Mouse (Mus musculus): ENCODE data around the gene Habp4. TPM values are rescaled to one million over a fixed set of nuclear protein-coding genes. Genes with fewer than 3 reads are reported as not detected.

The Habp4 gene
- total and polyA plus RNA-seq, 3 experiments: 12.4 to 33.9 (median 22.0) TPM

GRCm38 (mm10) chr13:64235062-64235715 is 73.6 kb downstream of the Habp4 start:
- Histone ChIP-seq H3K4me3 (ENCODE audit: low read depth, low read length) (no peak overlapping the region), H3K4me1 (ENCODE audit: insufficient read depth, low read depth, low read length) (peaks cover 8% of the 10 kb centered on the region), H3K9me3 (replicated peaks) (no peaks in the 10 kb centered on the region), H3K36me3 (replicated peaks) (no peaks in the 10 kb centered on the region), H3K27me3 (ENCODE audit: insufficient read depth, low read length) (no peaks in the 10 kb centered on the region)
- TF ChIP-seq POLR2AphosphoS5 (IDR thresholded peaks at IDR 0.05; ENCODE audit: insufficient replicate concordance, low read depth, low read length): no peak
- TF ChIP-seq TAL1 (conservative IDR thresholded peaks at IDR 0.05; ENCODE audit: low read depth, low read length): no peak
- no peak for TF ChIP-seq CTCF (IDR thresholded peaks at IDR 0.05; ENCODE audit: low read depth, low read length)
- TF ChIP-seq GATA1 (IDR thresholded peaks at IDR 0.05; ENCODE audit: borderline replicate concordance, low read length): no peak
- no peak for TF ChIP-seq GATA2 (IDR thresholded peaks at IDR 0.05; ENCODE audit: borderline replicate concordance, low read depth, low read length)
- DNase-seq (ENCODE audit: low spot score) (no peak), ATAC-seq (ENCODE audit: extremely low read depth, insufficient number of reproducible peaks, low FRiP score, poor library complexity, severe bottlenecking) (no peak)

- Histone ChIP-seq H3K36me3 (replicated peaks) (no peaks in the 10 kb centered on the region), H3K4me1 (ENCODE audit: insufficient read depth, low read depth, low read length) (peaks cover 8% of the 10 kb centered on the region), H3K4me3 (ENCODE audit: low read depth, low read length) (no peak overlapping the region), H3K27me3 (ENCODE audit: insufficient read depth, low read length) (no peaks in the 10 kb centered on the region), H3K9me3 (replicated peaks) (no peaks in the 10 kb centered on the region)
- no peak for ATAC-seq (ENCODE audit: extremely low read depth, insufficient number of reproducible peaks, low FRiP score, poor library complexity, severe bottlenecking)
- no peak for DNase-seq (ENCODE audit: low spot score)
- TF ChIP-seq CTCF (IDR thresholded peaks at IDR 0.05; ENCODE audit: low read depth, low read length): no peak
- no peak for TF ChIP-seq TAL1 (conservative IDR thresholded peaks at IDR 0.05; ENCODE audit: low read depth, low read length)
- TF ChIP-seq GATA2 (IDR thresholded peaks at IDR 0.05; ENCODE audit: borderline replicate concordance, low read depth, low read length): no peak
- no peak for TF ChIP-seq GATA1 (IDR thresholded peaks at IDR 0.05; ENCODE audit: borderline replicate concordance, low read length)
These were observed 74.2 kb downstream of the Habp4 start for GRCm38 (mm10) chr13:64235777-64236176.

Other genes with a start within 250 kb of the Habp4 start
- gene Hsd17b3, start 72.6 kb upstream of the Habp4 start, total RNA-seq (2014; fragmentation: Nextera tagmentation): not detected in 2 replicates
- gene Hsd17b3, start 72.6 kb upstream of the Habp4 start, total RNA-seq (2017): 0.22 TPM in 1 of 2 replicates, not detected in the other
- not detected in 2 replicates for gene Hsd17b3, start 72.6 kb upstream of the Habp4 start, polyA plus RNA-seq (2012)
- not detected in 2 replicates for gene Slc35d2, start 32.5 kb upstream of the Habp4 start, total RNA-seq (2014; fragmentation: Nextera tagmentation)
- gene Slc35d2, start 32.5 kb upstream of the Habp4 start, total RNA-seq (2017): 0.11 TPM in 1 of 2 replicates, not detected in the other
- not detected in 2 replicates for gene Slc35d2, start 32.5 kb upstream of the Habp4 start, polyA plus RNA-seq (2012)
- 37.2 and 38.6 TPM in 2 replicates for gene Zfp367, start 8.6 kb upstream of the Habp4 start, total RNA-seq (2014; fragmentation: Nextera tagmentation)
- 47.2 and 51.7 TPM in 2 replicates for gene Zfp367, start 8.6 kb upstream of the Habp4 start, total RNA-seq (2017)
- gene Zfp367, start 8.6 kb upstream of the Habp4 start, polyA plus RNA-seq (2012): 6.6 and 7.0 TPM in 2 replicates
- 1.9 and 4.1 TPM in 2 replicates for gene Cdc14b, start 113.5 kb downstream of the Habp4 start, total RNA-seq (2014; fragmentation: Nextera tagmentation)
- gene Cdc14b, start 113.5 kb downstream of the Habp4 start, total RNA-seq (2017): 2.0 and 2.3 TPM in 2 replicates
- 0.09 and 0.13 TPM in 2 replicates for gene Cdc14b, start 113.5 kb downstream of the Habp4 start, polyA plus RNA-seq (2012)
- 25.7 and 29.9 TPM in 2 replicates for gene Aaed1, start 150.9 kb downstream of the Habp4 start, total RNA-seq (2014; fragmentation: Nextera tagmentation)
- gene Aaed1, start 150.9 kb downstream of the Habp4 start, total RNA-seq (2017): 15.9 and 16.0 TPM in 2 replicates
- 2.1 and 4.2 TPM in 2 replicates for gene Aaed1, start 150.9 kb downstream of the Habp4 start, polyA plus RNA-seq (2012)
- 34.8 and 40.0 TPM in 2 replicates for gene Ctsl, start 209.1 kb downstream of the Habp4 start, total RNA-seq (2014; fragmentation: Nextera tagmentation)
- 93.2 and 97.1 TPM in 2 replicates for gene Ctsl, start 209.1 kb downstream of the Habp4 start, total RNA-seq (2017)
- gene Ctsl, start 209.1 kb downstream of the Habp4 start, polyA plus RNA-seq (2012): 0.38 and 0.45 TPM in 2 replicates